ENCODE assay signal across 14 mouse cellular contexts in the genomic region with DNA sequence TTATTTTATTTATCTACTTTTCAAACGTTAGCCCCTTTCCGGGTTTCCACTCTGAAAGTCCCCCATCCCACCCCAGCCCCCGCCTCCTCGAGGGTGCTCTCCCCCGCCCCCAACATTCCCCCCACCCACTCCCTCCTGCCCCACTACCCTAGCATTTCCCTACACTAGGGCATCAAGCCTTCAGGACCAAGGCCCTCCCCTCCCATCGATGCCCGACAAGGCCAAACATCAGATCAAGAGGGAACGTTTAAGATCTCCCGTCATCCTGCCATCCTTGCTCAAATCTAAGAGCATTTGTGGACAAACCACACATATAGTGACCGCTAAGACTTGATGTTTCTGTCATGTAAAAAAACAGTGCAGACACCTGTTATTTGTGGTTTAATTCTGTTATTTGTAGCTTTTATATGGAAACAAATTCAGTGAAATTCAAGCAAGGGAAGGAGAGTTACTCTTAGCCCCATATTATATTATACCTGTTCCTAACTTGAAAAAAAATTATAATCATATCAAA. TPM values are rescaled to one million over a fixed set of nuclear protein-coding genes. Genes with fewer than 3 reads are reported as not detected.
A peak's percentile ranks its signal among the peaks of the same experiment; 100 is the strongest.
DNase-seq lines count a peak whose midpoint lies in the region; ATAC-seq and TF ChIP-seq lines count a peak whose summit lies in the region.
"Had no signal": no experiment of that assay in that cellular context is flagged by ENCODE, and none has a peak within 500 bp of the region (broad histone marks: within the 10 kb centered on the region; RNA-seq: fewer than 3 reads in every experiment).

No protein-coding gene starts in this region.

- in situ Hi-C loops in CH12.LX (cut with MboI; ENCODE audit: low pct_ligation_motif_present, low pct_unique_long_range_greater_than_20kb, low sequenced_read_pairs), result no loop called here

- TF ChIP-seq EP300 in CH12.LX (IDR thresholded peaks at IDR 0.05; ENCODE audit: low read length), result no peak

- TF ChIP-seq RAD21 in CH12.LX (IDR thresholded peaks at IDR 0.05; ENCODE audit: low read depth, low read length), result no peak

- H3K27ac ChIP-seq in heart, embryonic 15.5 days, result 0 out of 2 replicates have a peak overlapping the region, but pooled peaks have one; percentile 9
- H3K27ac ChIP-seq in CH12.LX (ENCODE audit: insufficient read depth, low read depth) (0 out of 2 replicates have a peak overlapping the region, but pooled peaks have one; percentile 7), macrophage (peak overlapping the region; percentile 74)
- H3K27ac ChIP-seq: embryonic facial prominence, embryonic 12.5 days; hindbrain, postnatal 0 days; limb, embryonic 13.5 days; neural tube, embryonic 13.5 days had no signal

- no peaks in the 10 kb centered on the region for H3K9me3 ChIP-seq in heart, embryonic 15.5 days (replicated peaks)
- H3K9me3 ChIP-seq in CH12.LX (replicated peaks; ENCODE audit: low read length), result peaks cover 5% of the 10 kb centered on the region
- H3K9me3 ChIP-seq: embryonic facial prominence, embryonic 12.5 days; limb, embryonic 13.5 days; neural tube, embryonic 13.5 days had no signal

- dilution Hi-C loops in CH12.LX (cut with MboI; ENCODE audit: extremely low pct_ligation_motif_present, extremely low pct_unique_long_range_greater_than_20kb, low sequenced_read_pairs), result no loop called here

- H3K4me1 ChIP-seq in heart, embryonic 15.5 days (replicated peaks), result peaks cover 3% of the 10 kb centered on the region; the same call in 1 of the 2 replicates
- H3K4me1 ChIP-seq in CH12.LX (ENCODE audit: control insufficient read depth in 1 of 2, insufficient read depth in 2 of 2), result peaks cover 11 to 83% of the 10 kb centered on the region in 2 experiments; a peak in 3 of 4 replicates
- H3K4me1 ChIP-seq: embryonic facial prominence, embryonic 12.5 days; limb, embryonic 13.5 days; neural tube, embryonic 13.5 days had no signal

- no peak for DNase-seq in heart, postnatal 14 days
- DNase-seq in CH12.LX (ENCODE audit: extremely low read depth) (no peak), liver (peak; percentile 32)
- no peak for DNase-seq in frontal cortex, postnatal 36 days (ENCODE audit: low spot score in 2 of 2)
- no peak for DNase-seq in right cerebral cortex, adult 2 months (ENCODE audit: low spot score in 2 of 2)
- DNase-seq: cerebellum, adult 18-20 months; kidney, postnatal 10 days had no signal

- no peak for ATAC-seq in heart, embryonic 15.5 days (replicated peaks; ENCODE audit: insufficient number of reproducible peaks, insufficient read depth, low FRiP score, low read depth)
- ATAC-seq: forebrain, embryonic 16.5 days; hindbrain, postnatal 0 days had no signal

- H3K4me3 ChIP-seq in heart, embryonic 15.5 days, result no peak overlapping the region
- H3K4me3 ChIP-seq in CH12.LX (replicated peaks in 1 of 3; ENCODE audit: low read depth in 2 of 3, low read length in 2 of 3, poor library complexity in 1 of 3) (no peak overlapping the region), macrophage (ENCODE audit: inconsistent target) (no peak overlapping the region)
- H3K4me3 ChIP-seq: embryonic facial prominence, embryonic 12.5 days; limb, embryonic 13.5 days; neural tube, embryonic 13.5 days had no signal

- H3K9ac ChIP-seq in heart, embryonic 15.5 days, result no peak overlapping the region
- peak overlapping the region; percentile 53; the same call in 1 of the 2 replicates for H3K9ac ChIP-seq in CH12.LX (ENCODE audit: insufficient read depth, low read depth)
- H3K9ac ChIP-seq: embryonic facial prominence, embryonic 12.5 days; limb, embryonic 13.5 days; neural tube, embryonic 13.5 days had no signal

- TF ChIP-seq POLR2A in CH12.LX (IDR thresholded peaks at IDR 0.05; ENCODE audit: low read depth, low read length), result no peak

- H3K36me3 ChIP-seq in heart, embryonic 15.5 days, result no peaks in the 10 kb centered on the region
- H3K36me3 ChIP-seq in CH12.LX (replicated peaks in 1 of 2; ENCODE audit: control insufficient read depth in 1 of 2, insufficient read depth in 1 of 2, low read length in 1 of 2), result no peaks in the 10 kb centered on the region
- no peaks in the 10 kb centered on the region for H3K36me3 ChIP-seq in macrophage (ENCODE audit: inconsistent target)
- H3K36me3 ChIP-seq: embryonic facial prominence, embryonic 12.5 days; limb, embryonic 13.5 days; neural tube, embryonic 13.5 days had no signal

- H3K79me2 ChIP-seq in CH12.LX (replicated peaks; ENCODE audit: control insufficient read depth, extremely low read depth, insufficient read depth, poor library complexity, severe bottlenecking) (no peaks in the 10 kb centered on the region), macrophage (ENCODE audit: inconsistent target) (no peaks in the 10 kb centered on the region)

- 73% methylated on average over 10 of the region's 10 CpGs for WGBS in heart, embryonic 15.5 days
- WGBS in macrophage (ENCODE audit: missing documents), result 33% methylated on average over 7 of the region's 10 CpGs

- no peak overlapping the region for H3K4me2 ChIP-seq in heart, embryonic 15.5 days
- peak overlapping the region; percentile 98 for H3K4me2 ChIP-seq in CH12.LX (ENCODE audit: insufficient read depth, low read depth, poor library complexity, severe bottlenecking)
- H3K4me2 ChIP-seq: embryonic facial prominence, embryonic 12.5 days; limb, embryonic 13.5 days; neural tube, embryonic 13.5 days had no signal

- no peak for TF ChIP-seq CTCF in CH12.LX (conservative IDR thresholded peaks at IDR 0.05 in 1 of 2, IDR thresholded peaks at IDR 0.05 in 1 of 2; ENCODE audit: low read depth in 2 of 2, low read length in 2 of 2)

- no peaks in the 10 kb centered on the region for H3K27me3 ChIP-seq in heart, embryonic 15.5 days
- no peaks in the 10 kb centered on the region for H3K27me3 ChIP-seq in CH12.LX (replicated peaks)
- H3K27me3 ChIP-seq: embryonic facial prominence, embryonic 12.5 days; limb, embryonic 13.5 days; neural tube, embryonic 13.5 days had no signal

- intact Hi-C loops in heart, postnatal 14 days (cut with DNase I), result no loop called here

TF ChIP-seq in CH12.LX, 34 proteins besides CTCF, POLR2A, EP300 and RAD21:
- TF ChIP-seq MAZ (IDR thresholded peaks at IDR 0.05; ENCODE audit: low read depth, low read length) (no peak), MEF2A (IDR thresholded peaks at IDR 0.05; ENCODE audit: borderline replicate concordance, low read depth, low read length) (no peak), TCF12 (IDR thresholded peaks at IDR 0.05; ENCODE audit: low read depth, low read length) (no peak), JUND (conservative IDR thresholded peaks at IDR 0.05; ENCODE audit: low read depth, low read length) (no peak)

RNA-seq across cellular contexts. Expression of gene Dennd4a, which starts 21.2 kb away (rescaled TPM):
- polyA plus RNA-seq in heart, embryonic 15.5 days (2015; fragmentation: Nextera tagmentation; extraction: Ambion mirVana), result 4.8 and 7.9 TPM in 2 replicates
- 10 to 100 TPM; 10.6 to 12.6 TPM for total RNA-seq in heart, postnatal 14 days (2021)
- 24.0 and 37.1 TPM in 2 replicates for total RNA-seq in CH12.LX (2012; rRNA removed)
- total RNA-seq in CH12.LX (2014; rRNA removed), result 18.3 and 22.6 TPM in 2 replicates
- polyA plus RNA-seq in CH12.LX (2012; ENCODE audit: insufficient read length, low read depth), result 35.8 and 41.1 TPM in 2 replicates
- total RNA-seq in macrophage (2018; cell fraction: chromatin; rRNA removed), result 100 to 1,000 TPM in 14 of 26 experiments, 10 to 100 TPM in 12; 43.1 to 344 (median 115) TPM
- 10 to 100 TPM in 10 of 26 experiments, 1 to 10 TPM in 16; 5.8 to 34.6 (median 8.7) TPM for total RNA-seq in macrophage (2018; cell fraction: cytosol; rRNA removed)
- 100 to 1,000 TPM in 9 of 26 experiments, 10 to 100 TPM in 17; 29.8 to 237 (median 83.8) TPM for total RNA-seq in macrophage (2018; cell fraction: nucleus; rRNA removed)
- polyA plus RNA-seq in macrophage (2018), result 4.0 to 7.6 TPM (median 5.1 TPM) in 3 replicates

RNA-seq across cellular contexts. Expression of gene Rab11a, which starts 52.4 kb away (rescaled TPM):
- 277 and 323 TPM in 2 replicates for polyA plus RNA-seq in heart, embryonic 15.5 days (2015; fragmentation: Nextera tagmentation; extraction: Ambion mirVana)
- total RNA-seq in heart, postnatal 14 days (2021), result 100 to 1,000 TPM; 216 to 231 TPM
- 86.0 and 109 TPM in 2 replicates for total RNA-seq in CH12.LX (2012; rRNA removed)
- total RNA-seq in CH12.LX (2014; rRNA removed), result 168 TPM in 2 replicates
- polyA plus RNA-seq in CH12.LX (2012; ENCODE audit: insufficient read length, low read depth), result 189 and 193 TPM in 2 replicates
- 100 to 1,000 TPM in 5 of 26 experiments, 10 to 100 TPM in 21; 67.4 to 117 (median 73.8) TPM for total RNA-seq in macrophage (2018; cell fraction: chromatin; rRNA removed)
- total RNA-seq in macrophage (2018; cell fraction: cytosol; rRNA removed), result 100 to 1,000 TPM; 177 to 284 (median 221) TPM
- 100 to 1,000 TPM in 10 of 26 experiments, 10 to 100 TPM in 16; 65.8 to 128 (median 94.2) TPM for total RNA-seq in macrophage (2018; cell fraction: nucleus; rRNA removed)
- 214 to 374 TPM (median 216 TPM) in 3 replicates for polyA plus RNA-seq in macrophage (2018)

Comparison
In these comparisons a context has a peak if more than half of its experiments do, and no peak if none do; other contexts are left out.
1. H3K27ac ChIP-seq: peak in every context shown above with its lines; median percentile 74 in macrophage; 9 in heart, embryonic 15.5 days; 7 in CH12.LX.